Mouse (Mus musculus): Measurements from ENCODE around the gene Ppm1h.

Gene Ppm1h

GRCm38 (mm10) chr10:122809851-122810250 lies 131.3 kb downstream of the Ppm1h start:
- DNase-seq (ENCODE audit: low read depth), result no peak

- peak; percentile 98 for DNase-seq (ENCODE audit: low read depth)
These were observed 136.5 kb downstream of the Ppm1h start for GRCm38 (mm10) chr10:122815094-122815493.

GRCm38 (mm10) chr10:122817741-122818140 lies 139.2 kb downstream of the Ppm1h start:
- no peak for DNase-seq (ENCODE audit: low read depth)

GRCm38 (mm10) chr10:122819808-122820207 lies 141.2 kb downstream of the Ppm1h start:
- DNase-seq (ENCODE audit: low read depth), result no peak

GRCm38 (mm10) chr10:122821549-122821948 lies 143.0 kb downstream of the Ppm1h start:
- DNase-seq (ENCODE audit: low read depth), result no peak

GRCm38 (mm10) chr10:122823642-122824041 lies 145.1 kb downstream of the Ppm1h start:
- DNase-seq (ENCODE audit: low read depth), result no peak

GRCm38 (mm10) chr10:122826696-122827331 lies 148.3 kb downstream of the Ppm1h start:
- no peak for DNase-seq (ENCODE audit: low read depth)

GRCm38 (mm10) chr10:122827719-122828414 lies 149.3 kb downstream of the Ppm1h start:
- no peak for DNase-seq (ENCODE audit: low read depth)

GRCm38 (mm10) chr10:122829801-122830217 lies 151.2 kb downstream of the Ppm1h start:
- DNase-seq (ENCODE audit: low read depth), result no peak

- no peak for DNase-seq (ENCODE audit: low read depth)
These were observed 152.1 kb downstream of the Ppm1h start for GRCm38 (mm10) chr10:122830638-122831037.

- no peak for DNase-seq (ENCODE audit: low read depth)
These were observed 163.5 kb downstream of the Ppm1h start for GRCm38 (mm10) chr10:122842014-122842413.

GRCm38 (mm10) chr10:122842961-122843360 lies 164.4 kb downstream of the Ppm1h start:
- no peak for DNase-seq (ENCODE audit: low read depth)

- no peak for DNase-seq (ENCODE audit: low read depth)
These were observed 166.9 kb downstream of the Ppm1h start for GRCm38 (mm10) chr10:122845471-122845870.

GRCm38 (mm10) chr10:122846476-122846875 lies 167.9 kb downstream of the Ppm1h start:
- DNase-seq (ENCODE audit: low read depth), result no peak

GRCm38 (mm10) chr10:122848020-122848457 lies 169.5 kb downstream of the Ppm1h start:
- no peak for DNase-seq (ENCODE audit: low read depth)

- DNase-seq (ENCODE audit: low read depth), result no peak
These were observed 173.0 kb downstream of the Ppm1h start for GRCm38 (mm10) chr10:122851267-122852160.

GRCm38 (mm10) chr10:122854571-122854970 lies 176.0 kb downstream of the Ppm1h start:
- DNase-seq (ENCODE audit: low read depth), result no peak

GRCm38 (mm10) chr10:122855149-122855548 lies 176.6 kb downstream of the Ppm1h start:
- no peak for DNase-seq (ENCODE audit: low read depth)

- no peak for DNase-seq (ENCODE audit: low read depth)
These were observed 177.6 kb downstream of the Ppm1h start for GRCm38 (mm10) chr10:122856040-122856764.

GRCm38 (mm10) chr10:122857155-122857554 lies 178.6 kb downstream of the Ppm1h start:
- no peak for DNase-seq (ENCODE audit: low read depth)

GRCm38 (mm10) chr10:122858904-122859641 lies 180.5 kb downstream of the Ppm1h start:
- DNase-seq (ENCODE audit: low read depth), result no peak

All from 416B (cell line).